Mouse (Mus musculus): ENCODE measurements around the gene Ccdc71l. TPM values are rescaled to one million over a fixed set of nuclear protein-coding genes. Genes with fewer than 3 reads are reported as not detected.
A peak's percentile ranks its signal among the peaks of the same experiment; 100 is the strongest.

Ccdc71l gene
- 10.3 and 10.4 TPM in 2 replicates for polyA plus RNA-seq (2012; rRNA removed)

GRCm38 (mm10) chr12:32378528-32379295, at the start of gene Ccdc71l:
Gene Ccdc71l (plus strand): TSS chr12:32378704.
- DNase-seq (ENCODE audit: low spot score), result peak; percentile 73

- no peak for DNase-seq (ENCODE audit: low spot score)
Observed at GRCm38 (mm10) chr12:32339078-32339477, 39.4 kb upstream of the Ccdc71l start.

- no peak for DNase-seq (ENCODE audit: low spot score)
Observed at GRCm38 (mm10) chr12:32343487-32343886, 35.0 kb upstream of the Ccdc71l start.

GRCm38 (mm10) chr12:32346121-32346520, 32.4 kb upstream of the Ccdc71l start:
- DNase-seq (ENCODE audit: low spot score), result no peak

GRCm38 (mm10) chr12:32348493-32348892, 30.0 kb upstream of the Ccdc71l start:
- DNase-seq (ENCODE audit: low spot score), result no peak

- DNase-seq (ENCODE audit: low spot score), result no peak
Observed at GRCm38 (mm10) chr12:32351874-32352273, 26.6 kb upstream of the Ccdc71l start.

GRCm38 (mm10) chr12:32379296-32379725, 807 bp downstream of the Ccdc71l start:
- DNase-seq (ENCODE audit: low spot score), result peak; percentile 84

GRCm38 (mm10) chr12:32379731-32380130, 1.2 kb downstream of the Ccdc71l start:
- DNase-seq (ENCODE audit: low spot score), result no peak

- DNase-seq (ENCODE audit: low spot score), result no peak
Observed at GRCm38 (mm10) chr12:32380457-32380856, 2.0 kb downstream of the Ccdc71l start.

GRCm38 (mm10) chr12:32381011-32381410, 2.5 kb downstream of the Ccdc71l start:
- no peak for DNase-seq (ENCODE audit: low spot score)

GRCm38 (mm10) chr12:32419537-32419936, 41.0 kb downstream of the Ccdc71l start:
- DNase-seq (ENCODE audit: low spot score), result no peak

GRCm38 (mm10) chr12:32427832-32428231, 49.3 kb downstream of the Ccdc71l start:
- DNase-seq (ENCODE audit: low spot score), result no peak

GRCm38 (mm10) chr12:32431004-32431403, 52.5 kb downstream of the Ccdc71l start:
- no peak for DNase-seq (ENCODE audit: low spot score)

Other genes starting within 250 kb of the Ccdc71l start
- 4.6 and 5.4 TPM in 2 replicates for gene Pik3cg, start 170.0 kb upstream of the Ccdc71l start, polyA plus RNA-seq (2012; rRNA removed)